Mouse (Mus musculus) CH12.LX (cell line): ENCODE measurements around the gene Kirrel3.

Source experiments
- CTCF ChIP-seq, 2 experiments: IDR thresholded peaks in 1 of 2; conservative IDR thresholded peaks in 1 of 2; 2 replicates each; pipeline ENCODE4 v1.5.1; 2011 to 2012; ENCODE audit warnings: low read depth in 2 of 2, low read length in 2 of 2, improper control_type of control experiment in 1 of 2, inconsistent platforms in 1 of 2, mild to moderate bottlenecking in 1 of 2, moderate library complexity in 1 of 2
- EP300 ChIP-seq: IDR thresholded peaks from 2 replicates; pipeline ENCODE4 v1.6.1; 2011; ENCODE audit warnings: low read length, improper control_type of control experiment
- IRF4 ChIP-seq: IDR thresholded peaks from 2 replicates; pipeline ENCODE4 v1.6.1; 2014; ENCODE audit warnings: low read depth, mild to moderate bottlenecking, inconsistent platforms, low read length, improper control_type of control experiment
- MAZ ChIP-seq: IDR thresholded peaks from 2 replicates; pipeline ENCODE4 v1.6.1; 2012; ENCODE audit warnings: low read depth, mild to moderate bottlenecking, inconsistent platforms, low read length, improper control_type of control experiment, moderate library complexity
- POLR2A ChIP-seq: IDR thresholded peaks from 2 replicates; pipeline ENCODE4 v1.6.1; 2011; ENCODE audit warnings: low read depth, mild to moderate bottlenecking, improper control_type of control experiment, low read length
- TCF12 ChIP-seq: IDR thresholded peaks from 2 replicates; pipeline ENCODE4 v1.6.1; 2014; ENCODE audit warnings: low read depth, mild to moderate bottlenecking, inconsistent platforms, low read length, improper control_type of control experiment
- UBTF ChIP-seq: IDR thresholded peaks from 2 replicates; pipeline ENCODE4 v1.6.1; 2012; ENCODE audit warnings: low read depth, mild to moderate bottlenecking, inconsistent platforms, low read length, improper control_type of control experiment, moderate library complexity

DNA sequence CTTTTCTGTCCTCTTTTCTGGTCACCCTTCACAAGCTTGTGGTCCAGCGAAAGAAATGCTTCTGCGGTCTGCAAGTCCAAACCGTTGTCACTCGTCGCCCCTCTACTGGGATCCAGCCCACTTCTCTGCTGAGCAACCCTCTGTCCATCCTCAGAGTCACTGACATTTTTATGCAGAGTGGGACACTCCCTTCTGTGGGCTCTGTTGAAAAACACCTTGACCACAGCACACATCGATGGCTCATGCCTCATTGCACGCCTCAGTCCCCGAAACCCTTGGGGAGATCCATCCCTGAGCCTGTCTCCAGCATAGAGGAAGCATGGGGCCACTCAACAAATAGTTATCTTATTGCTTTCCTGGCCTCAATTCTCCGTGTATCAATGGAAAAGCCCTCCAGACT is 73.4 kb downstream of the Kirrel3 start:
- TF ChIP-seq IRF4: no peak
- TF ChIP-seq CTCF (conservative IDR thresholded peaks at IDR 0.05 in 1 of 2, IDR thresholded peaks at IDR 0.05 in 1 of 2; ENCODE audit: low read depth in 2 of 2, low read length in 2 of 2): no peak
- no peak for TF ChIP-seq TCF12
- TF ChIP-seq UBTF: no peak
- TF ChIP-seq EP300: no peak
- TF ChIP-seq POLR2A: no peak
- no peak for TF ChIP-seq MAZ
